Mouse (Mus musculus) hindbrain, embryonic 14.5 days (tissue): ENCODE data around the gene Dnajc16. TPM values are rescaled to one million over a fixed set of nuclear protein-coding genes. Genes with fewer than 3 reads are reported as not detected.

Experiments
- ATAC-seq: fragments of 200-750 bp; cut with Nextera tagmentation; 2 replicates; pipeline ENCODE4 v1.8.0; 2017; ENCODE audit warnings: moderate number of reproducible peaks, mild to moderate bottlenecking, moderate TSS enrichment, moderate library complexity; ENCODE audit not compliant: low FRiP score
- DNase-seq: peaks from one replicate; pipeline ENCODE4 v3.0.0-alpha.2; 2015; ENCODE audit warnings: low spot score
- H3K27ac ChIP-seq: fragments of 300-500 bp; sonication (generic); 2 replicates; pipeline ENCODE4 v1.5.1; 2014; ENCODE audit warnings: mild to moderate bottlenecking, moderate library complexity
- H3K27me3 ChIP-seq: fragments of 300-500 bp; sonication (generic); 2 replicates; pipeline ENCODE4 v1.6.1; 2014; ENCODE audit warnings: mild to moderate bottlenecking, low read length, mixed read lengths; ENCODE audit not compliant: control insufficient read depth, insufficient read depth
- H3K36me3 ChIP-seq: fragments of 300-500 bp; sonication (generic); replicated peaks from 2 replicates; pipeline ENCODE4 v1.6.1; 2014; ENCODE audit not compliant: control insufficient read depth, insufficient read depth
- H3K4me1 ChIP-seq: fragments of 300-500 bp; sonication (generic); replicated peaks from 2 replicates; pipeline ENCODE4 v1.6.1; 2014; ENCODE audit warnings: antibody characterized with exemption, low read length, mixed read lengths; ENCODE audit not compliant: control insufficient read depth, insufficient read depth
- H3K4me2 ChIP-seq: fragments of 300-500 bp; sonication (generic); replicated peaks from 2 replicates; pipeline ENCODE4 v1.6.1; 2014; ENCODE audit warnings: mild to moderate bottlenecking, moderate library complexity
- H3K4me3 ChIP-seq: fragments of 300-500 bp; sonication (generic); replicated peaks from 2 replicates; pipeline ENCODE4 v1.5.1; 2014; ENCODE audit warnings: mild to moderate bottlenecking, low read length
- H3K9ac ChIP-seq: fragments of 300-500 bp; sonication (generic); 2 replicates; pipeline ENCODE4 v1.6.1; 2014
- H3K9me3 ChIP-seq: fragments of 300-500 bp; sonication (generic); 2 replicates; pipeline ENCODE4 v1.6.1; 2016; ENCODE audit warnings: low read length; ENCODE audit not compliant: control insufficient read depth
- WGBS: fragments of 180-500 bp; shearing (Covaris S2); extraction: QIAGEN DNeasy Blood & Tissue Kit; methylation state at CpG from one replicate; pipeline ENCODE4 v1.1.7; 2014; 5-methylcytosine and 5-hydroxymethylcytosine counted together
- polyA plus RNA-seq: library from polyadenylated mRNA; unstranded; fragments of >200 nt; fragmentation: Nextera tagmentation; extraction: Ambion mirVana; gene quantifications from 2 replicates; pipeline ENCODE4 v1.2.1, GENCODE M21; 2014

The Dnajc16 gene
- polyA plus RNA-seq, 1 experiment from 2014 or later, result 5.5 TPM

DNA sequence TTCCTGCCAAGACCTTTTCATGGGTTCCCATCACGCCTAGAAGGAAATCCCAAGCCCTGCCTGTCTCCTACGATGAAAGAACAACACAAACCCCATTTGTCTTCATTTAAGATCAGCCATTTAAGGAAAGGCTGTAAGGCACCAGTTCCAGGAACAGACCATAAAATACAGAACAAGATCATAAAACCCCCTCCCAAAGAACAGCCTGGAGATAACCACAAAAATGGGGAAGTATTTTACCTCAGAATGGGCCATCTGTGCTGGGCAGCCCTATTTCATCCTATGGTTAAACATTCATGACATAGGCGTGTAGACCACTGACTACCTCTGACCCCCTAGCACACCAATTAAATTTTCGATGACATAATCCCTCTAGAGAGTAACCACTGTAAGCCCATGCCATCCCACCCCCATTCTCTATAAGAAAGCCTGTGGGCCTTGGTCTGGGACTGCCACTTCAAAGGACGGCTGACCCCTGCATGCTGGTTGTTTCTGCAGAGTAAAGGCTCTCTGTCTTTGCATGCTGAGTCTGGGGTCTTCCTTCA lies 77.1 kb downstream of the Dnajc16 start:
- Histone ChIP-seq H3K36me3 (peaks cover 49% of the 10 kb centered on the region), H3K9me3 (no peaks in the 10 kb centered on the region)
- 87% methylated on average over 5 of the region's 5 CpGs for WGBS

DNA sequence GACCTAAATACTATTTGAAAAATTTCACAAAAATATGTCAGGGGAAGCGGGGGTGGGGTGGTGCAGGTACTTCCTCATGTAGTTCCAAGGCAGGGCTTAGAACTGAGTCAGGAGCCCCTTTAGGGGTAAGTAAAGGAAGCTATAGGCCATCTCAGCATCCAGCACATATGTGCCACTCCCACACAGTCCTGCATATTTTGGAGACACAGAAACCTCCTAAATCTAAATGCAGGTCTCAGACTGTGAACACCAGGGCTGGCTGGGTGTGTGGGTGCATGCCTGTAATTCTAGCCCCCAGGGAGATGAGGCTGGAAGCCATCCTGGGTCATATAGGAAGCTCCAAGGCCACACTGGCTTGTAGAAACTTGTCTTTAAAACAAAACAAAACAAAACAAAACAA lies 79.5 kb downstream of the Dnajc16 start:
- Histone ChIP-seq H3K4me2 (no peak overlapping the region), H3K4me1 (no peaks in the 10 kb centered on the region), H3K9ac (no peak overlapping the region), H3K4me3 (no peak overlapping the region), H3K36me3 (peaks cover 73% of the 10 kb centered on the region), H3K27ac (no peak overlapping the region), H3K9me3 (no peaks in the 10 kb centered on the region), H3K27me3 (no peaks in the 10 kb centered on the region)
- no peak for DNase-seq
- WGBS, result 97% methylated on average over 1 of the region's 1 CpGs
- ATAC-seq, result no peak

More for the DNA sequence above, 77.1 kb downstream of the Dnajc16 start:
- ATAC-seq, result no peak
- no peak overlapping the region for H3K4me3 ChIP-seq
- no peak overlapping the region for H3K27ac ChIP-seq
- DNase-seq, result no peak
- H3K27me3 ChIP-seq, result no peaks in the 10 kb centered on the region
- no peak overlapping the region for H3K9ac ChIP-seq
- H3K4me2 ChIP-seq, result no peak overlapping the region
- no peaks in the 10 kb centered on the region for H3K4me1 ChIP-seq

Other genes with a start within 250 kb of the Dnajc16 start
- 41.3 and 43.6 TPM in 2 replicates for gene Fblim1, start 184.8 kb downstream of the Dnajc16 start, polyA plus RNA-seq
- gene Tmem82, start 172.3 kb downstream of the Dnajc16 start, polyA plus RNA-seq, result 0.17 TPM in 1 of 2 replicates, not detected in the other
- gene Slc25a34, start 167.1 kb downstream of the Dnajc16 start, polyA plus RNA-seq, result not detected in 2 replicates
- gene Plekhm2, start 126.0 kb downstream of the Dnajc16 start, polyA plus RNA-seq, result 3.9 and 4.4 TPM in 2 replicates
- 0.29 TPM in 1 of 2 replicates, not detected in the other for gene Rsc1a1, start 105.3 kb downstream of the Dnajc16 start, polyA plus RNA-seq
- gene Ddi2, start 67.5 kb downstream of the Dnajc16 start, polyA plus RNA-seq, result 12.0 and 12.1 TPM in 2 replicates
- gene Agmat, start 44.3 kb downstream of the Dnajc16 start, polyA plus RNA-seq, result 0.23 TPM in 1 of 2 replicates, not detected in the other
- 17.6 and 18.7 TPM in 2 replicates for gene Casp9, start 2.7 kb upstream of the Dnajc16 start, polyA plus RNA-seq
- gene Cela2a, start 35.2 kb upstream of the Dnajc16 start, polyA plus RNA-seq, result not detected in 2 replicates
- gene Ctrc, start 55.4 kb upstream of the Dnajc16 start, polyA plus RNA-seq, result not detected in 2 replicates
- 44.7 and 46.7 TPM in 2 replicates for gene Efhd2, start 84.0 kb upstream of the Dnajc16 start, polyA plus RNA-seq
- gene Fhad1, start 224.2 kb upstream of the Dnajc16 start, polyA plus RNA-seq, result 3.6 and 5.4 TPM in 2 replicates